Mouse (Mus musculus) brain, embryonic 14.5 days (tissue): ENCODE data around the gene Idh2.

Source experiments
- CTCF ChIP-seq: fragments of 200-500 bp; IDR thresholded peaks from 2 replicates; pipeline ENCODE4 v1.5.1; 2012; ENCODE audit warnings: inconsistent platforms, mild to moderate bottlenecking, moderate library complexity, borderline replicate concordance; ENCODE audit not compliant: insufficient read depth, insufficient read length; ENCODE audit errors: extremely low read depth
- POLR2A ChIP-seq: fragments of 200-500 bp; IDR thresholded peaks from 2 replicates; pipeline ENCODE4 v1.6.1; 2012; ENCODE audit warnings: mild to moderate bottlenecking, inconsistent platforms, borderline replicate concordance; ENCODE audit not compliant: poor library complexity, insufficient read depth, insufficient read length, severe bottlenecking; ENCODE audit errors: extremely low read depth

DNA sequence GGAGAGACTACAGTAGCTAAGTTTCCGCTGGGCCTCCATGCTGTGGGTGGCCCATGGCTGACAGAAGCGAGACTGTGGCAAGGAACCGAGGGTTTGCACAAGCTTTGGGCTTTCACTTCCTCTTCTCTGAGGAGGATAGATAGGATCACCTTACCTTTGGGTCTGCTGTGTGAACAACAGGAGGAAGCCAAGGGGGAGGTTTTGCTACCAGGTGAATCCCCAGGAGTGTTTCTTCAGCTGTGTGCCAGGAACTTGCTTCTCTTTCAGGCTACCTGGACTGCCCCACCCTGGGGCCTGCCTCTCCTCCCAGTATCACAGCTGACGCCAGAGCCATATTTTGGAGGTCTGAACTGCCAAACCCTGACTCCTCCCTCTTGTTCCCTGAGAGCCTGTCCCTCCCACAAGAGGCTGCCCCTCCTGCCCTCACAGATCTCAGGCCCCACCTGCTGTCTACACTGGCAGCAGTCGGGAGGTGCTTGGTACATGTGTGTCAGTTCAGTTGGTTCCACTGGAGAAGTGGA lies 40.2 kb downstream of the Idh2 start:
- TF ChIP-seq CTCF (no peak), POLR2A (no peak)
